Mouse (Mus musculus) limb, embryonic 10.5 days (tissue): Measurements from ENCODE around the gene Dapp1. TPM values are rescaled to one million over a fixed set of nuclear protein-coding genes. Genes with fewer than 3 reads are reported as not detected.
"Not testable (repeated sequence)": the region's sequence is repeated elsewhere in the genome, so short reads cannot be mapped to it uniquely, and the experiment has no call there.

Source experiments
- DNase-seq: peaks from one replicate; pipeline ENCODE4 v3.0.0-alpha.2; 2017; ENCODE audit warnings: low spot score
- H3K27ac ChIP-seq: fragments of 300-500 bp; sonication (generic); 2 replicates; pipeline ENCODE4 v1.5.1; 2016; ENCODE audit warnings: mild to moderate bottlenecking
- H3K27me3 ChIP-seq: fragments of 300-500 bp; sonication (generic); 2 replicates; pipeline ENCODE4 v1.6.1; 2016; ENCODE audit warnings: low read depth, mild to moderate bottlenecking; ENCODE audit not compliant: poor library complexity, severe bottlenecking
- H3K36me3 ChIP-seq: fragments of 300-500 bp; sonication (generic); 2 replicates; pipeline ENCODE4 v1.6.1; 2016; ENCODE audit warnings: mild to moderate bottlenecking, moderate library complexity
- H3K4me1 ChIP-seq: fragments of 300-500 bp; sonication (generic); 2 replicates; pipeline ENCODE4 v1.6.1; 2016
- H3K4me3 ChIP-seq: fragments of 300-500 bp; sonication (generic); 2 replicates; pipeline ENCODE4 v1.5.1; 2016; ENCODE audit warnings: mild to moderate bottlenecking, moderate library complexity
- H3K9me3 ChIP-seq: fragments of 300-500 bp; sonication (generic); replicated peaks from 2 replicates; pipeline ENCODE4 v1.6.1; 2016; ENCODE audit warnings: mild to moderate bottlenecking
- WGBS: fragments of 180-500 bp; shearing (Covaris S2); methylation state at CpG from one replicate; pipeline ENCODE4 v1.1.7; 2016; 5-methylcytosine and 5-hydroxymethylcytosine counted together
- polyA plus RNA-seq: library from polyadenylated mRNA; unstranded; fragments of >200 nt; fragmentation: Nextera tagmentation; extraction: Ambion mirVana; gene quantifications from 2 replicates; pipeline ENCODE4 v1.2.1, GENCODE M21; 2016

Dapp1 gene
- polyA plus RNA-seq, 1 experiment from 2014 or later: 1.9 TPM

GRCm38 (mm10) chr3:137961736-137962385 lies 19.5 kb downstream of the Dapp1 start:
- H3K36me3 ChIP-seq: no peaks in the 10 kb centered on the region
- no peak overlapping the region for H3K4me3 ChIP-seq
- H3K27ac ChIP-seq: no peak overlapping the region
- no peaks in the 10 kb centered on the region for H3K27me3 ChIP-seq
- DNase-seq: no peak
- no peaks in the 10 kb centered on the region for H3K4me1 ChIP-seq
- no peaks in the 10 kb centered on the region for H3K9me3 ChIP-seq
- WGBS: 68% methylated on average over 8 of the region's 8 CpGs

DNA sequence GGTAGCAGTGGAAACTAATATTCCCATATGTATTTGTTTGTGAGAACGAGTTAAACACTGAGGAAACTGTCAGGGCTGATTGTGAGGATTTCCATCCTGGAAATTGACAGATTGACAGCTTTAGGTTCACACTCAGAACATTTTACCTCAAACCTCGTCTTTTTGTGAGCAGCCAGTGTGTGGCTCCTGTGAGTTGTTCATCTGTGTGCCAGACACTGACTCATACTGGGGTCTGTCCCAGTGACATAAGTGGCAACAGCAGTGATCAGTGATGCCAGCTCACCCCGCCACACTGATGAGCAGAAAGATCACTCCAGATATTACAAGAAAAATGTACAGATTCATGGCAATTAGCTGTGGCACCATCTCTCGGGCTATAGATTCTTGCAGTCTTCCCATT lies 21.9 kb downstream of the Dapp1 start:
- peaks cover 12% of the 10 kb centered on the region for H3K4me1 ChIP-seq
- H3K27ac ChIP-seq: no peak overlapping the region
- 87% methylated on average over 4 of the region's 4 CpGs for WGBS
- no peak for DNase-seq
- H3K9me3 ChIP-seq: no peaks in the 10 kb centered on the region
- H3K36me3 ChIP-seq: no peaks in the 10 kb centered on the region
- H3K27me3 ChIP-seq: no peaks in the 10 kb centered on the region
- H3K4me3 ChIP-seq: no peak overlapping the region

GRCm38 (mm10) chr3:137958352-137958751 lies 23.0 kb downstream of the Dapp1 start:
- Histone ChIP-seq H3K27ac (no peak overlapping the region), H3K9me3 (no peaks in the 10 kb centered on the region), H3K36me3 (no peaks in the 10 kb centered on the region), H3K4me1 (peaks cover 21% of the 10 kb centered on the region), H3K27me3 (no peaks in the 10 kb centered on the region), H3K4me3 (no peak overlapping the region)
- 96% methylated on average over 4 of the region's 4 CpGs for WGBS
- no peak for DNase-seq

GRCm38 (mm10) chr3:137957864-137958263 lies 23.5 kb downstream of the Dapp1 start:
- DNase-seq: no peak
- H3K9me3 ChIP-seq: no peaks in the 10 kb centered on the region
- 93% methylated on average over 9 of the region's 9 CpGs for WGBS
- peaks cover 26% of the 10 kb centered on the region for H3K4me1 ChIP-seq
- H3K4me3 ChIP-seq: no peak overlapping the region
- no peak overlapping the region for H3K27ac ChIP-seq
- no peaks in the 10 kb centered on the region for H3K36me3 ChIP-seq
- H3K27me3 ChIP-seq: no peaks in the 10 kb centered on the region

- DNase-seq: no peak
- Histone ChIP-seq H3K4me3 (peak overlapping the region; percentile 34), H3K4me1 (peaks cover 39% of the 10 kb centered on the region), H3K9me3 (no peaks in the 10 kb centered on the region), H3K27me3 (no peaks in the 10 kb centered on the region), H3K36me3 (no peaks in the 10 kb centered on the region), H3K27ac (peak overlapping the region; percentile 19; the same call in 1 of the 2 replicates)
- WGBS: 26% methylated on average over 16 of the region's 16 CpGs
Observed at GRCm38 (mm10) chr3:137955560-137956081, 25.7 kb downstream of the Dapp1 start.

GRCm38 (mm10) chr3:137954256-137954916 lies 27.0 kb downstream of the Dapp1 start:
- DNase-seq: no peak
- peaks cover 39% of the 10 kb centered on the region for H3K4me1 ChIP-seq
- 63% methylated on average over 23 of the region's 23 CpGs for WGBS
- H3K36me3 ChIP-seq: no peaks in the 10 kb centered on the region
- no peak overlapping the region for H3K27ac ChIP-seq
- no peaks in the 10 kb centered on the region for H3K27me3 ChIP-seq
- no peak overlapping the region for H3K4me3 ChIP-seq
- H3K9me3 ChIP-seq: no peaks in the 10 kb centered on the region

GRCm38 (mm10) chr3:137952914-137953880 lies 28.1 kb downstream of the Dapp1 start:
- Histone ChIP-seq H3K4me3 (no peak overlapping the region), H3K4me1 (peaks cover 39% of the 10 kb centered on the region), H3K9me3 (no peaks in the 10 kb centered on the region), H3K27me3 (no peaks in the 10 kb centered on the region), H3K27ac (peak overlapping the region; percentile 36), H3K36me3 (no peaks in the 10 kb centered on the region)
- DNase-seq: peak; percentile 76
- 66% methylated on average over 14 of the region's 14 CpGs for WGBS

- no peaks in the 10 kb centered on the region for H3K9me3 ChIP-seq
- peak; percentile 40 for DNase-seq
- no peak overlapping the region for H3K4me3 ChIP-seq
- 64% methylated on average over 4 of the region's 4 CpGs for WGBS
- peak overlapping the region; percentile 66 for H3K27ac ChIP-seq
- no peaks in the 10 kb centered on the region for H3K36me3 ChIP-seq
- peaks cover 39% of the 10 kb centered on the region for H3K4me1 ChIP-seq
- no peaks in the 10 kb centered on the region for H3K27me3 ChIP-seq
Observed at GRCm38 (mm10) chr3:137952225-137952913, 29.0 kb downstream of the Dapp1 start.

DNA sequence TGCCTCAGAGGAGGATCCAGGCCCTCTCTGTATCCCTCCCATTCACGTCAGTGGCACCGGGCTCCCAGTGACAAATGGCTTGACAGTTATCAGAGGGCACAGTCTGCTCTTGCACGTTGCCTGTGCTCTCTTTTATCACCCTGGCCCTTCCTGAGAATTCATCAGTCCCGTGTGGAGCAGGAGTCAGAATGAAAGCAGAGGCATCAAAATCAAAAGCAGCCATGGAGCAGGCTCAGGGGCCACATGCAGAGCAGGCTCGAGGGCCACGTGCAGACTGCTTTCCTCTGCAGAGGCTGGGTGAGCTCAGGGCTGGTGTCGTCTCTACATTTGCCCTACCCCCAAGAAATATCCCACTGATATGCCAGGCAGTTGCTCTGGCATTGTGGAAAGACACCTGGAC lies 29.5 kb downstream of the Dapp1 start:
- Histone ChIP-seq H3K9me3 (no peaks in the 10 kb centered on the region), H3K27me3 (no peaks in the 10 kb centered on the region), H3K36me3 (no peaks in the 10 kb centered on the region), H3K27ac (peak overlapping the region; percentile 66), H3K4me3 (no peak overlapping the region), H3K4me1 (peaks cover 39% of the 10 kb centered on the region)
- 26% methylated on average over 7 of the region's 7 CpGs for WGBS
- DNase-seq: no peak

GRCm38 (mm10) chr3:137951302-137951701 lies 30.0 kb downstream of the Dapp1 start:
- not testable (repeated sequence) for H3K27ac ChIP-seq, H3K36me3 ChIP-seq, DNase-seq, H3K4me3 ChIP-seq, H3K9me3 ChIP-seq, H3K27me3 ChIP-seq
- peaks cover 39% of the 10 kb centered on the region for H3K4me1 ChIP-seq
- WGBS: 92% methylated on average over 3 of the region's 3 CpGs

DNA sequence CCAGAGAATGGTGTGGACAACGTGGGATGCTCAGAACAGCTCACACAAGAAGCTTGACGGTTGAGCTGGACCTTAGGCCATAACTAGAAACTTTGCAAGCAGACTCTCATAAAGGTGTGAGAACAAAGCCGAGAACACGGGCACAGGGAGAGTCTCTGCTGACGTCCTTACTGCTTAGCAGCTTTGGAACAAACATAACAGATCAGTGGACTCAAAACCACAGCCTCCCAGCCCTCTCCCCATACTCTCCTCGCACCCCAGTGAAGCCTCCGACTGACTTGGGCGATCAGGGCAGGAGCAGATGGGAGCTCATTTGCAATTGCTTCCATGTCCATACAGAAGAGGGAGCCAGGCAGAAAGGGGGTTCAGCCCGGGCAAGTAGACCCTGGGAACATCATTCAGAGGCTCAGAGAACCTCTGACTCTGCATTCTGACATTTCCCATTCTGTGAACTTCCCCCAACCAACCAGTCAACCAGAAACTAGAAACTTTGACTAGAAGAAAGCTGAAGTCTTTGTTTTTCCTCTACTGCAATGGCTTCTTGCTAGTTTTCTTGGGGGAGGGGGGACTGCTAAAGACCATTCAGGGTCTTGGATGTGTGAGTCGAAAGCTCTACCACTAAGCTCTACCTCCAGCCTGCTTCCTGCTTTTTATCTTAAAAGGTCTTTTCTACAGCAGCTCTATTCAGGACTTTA lies 31.0 kb downstream of the Dapp1 start:
- no peak for DNase-seq
- Histone ChIP-seq H3K9me3 (no peaks in the 10 kb centered on the region), H3K4me3 (no peak overlapping the region), H3K27me3 (no peaks in the 10 kb centered on the region), H3K27ac (no peak overlapping the region), H3K4me1 (peaks cover 32% of the 10 kb centered on the region), H3K36me3 (no peaks in the 10 kb centered on the region)
- 88% methylated on average over 10 of the region's 10 CpGs for WGBS

- no peak overlapping the region for H3K27ac ChIP-seq
- 81% methylated on average over 4 of the region's 4 CpGs for WGBS
- no peak for DNase-seq
- no peaks in the 10 kb centered on the region for H3K27me3 ChIP-seq
- no peak overlapping the region for H3K4me3 ChIP-seq
- peaks cover 16% of the 10 kb centered on the region for H3K4me1 ChIP-seq
- H3K9me3 ChIP-seq: no peaks in the 10 kb centered on the region
- H3K36me3 ChIP-seq: no peaks in the 10 kb centered on the region
Observed at GRCm38 (mm10) chr3:137947525-137947924, 33.8 kb downstream of the Dapp1 start.
